Mouse (Mus musculus) cerebellum, adult 9-11 months (tissue): ENCODE results near the gene Olfr508.
"Not testable (repeated sequence)": the region's sequence is repeated elsewhere in the genome, so short reads cannot be mapped to it uniquely, and the experiment has no call there.

Experiments
- DNase-seq: peaks from one replicate; pipeline ENCODE4 v3.0.0; 2022

Gene Olfr508

DNA sequence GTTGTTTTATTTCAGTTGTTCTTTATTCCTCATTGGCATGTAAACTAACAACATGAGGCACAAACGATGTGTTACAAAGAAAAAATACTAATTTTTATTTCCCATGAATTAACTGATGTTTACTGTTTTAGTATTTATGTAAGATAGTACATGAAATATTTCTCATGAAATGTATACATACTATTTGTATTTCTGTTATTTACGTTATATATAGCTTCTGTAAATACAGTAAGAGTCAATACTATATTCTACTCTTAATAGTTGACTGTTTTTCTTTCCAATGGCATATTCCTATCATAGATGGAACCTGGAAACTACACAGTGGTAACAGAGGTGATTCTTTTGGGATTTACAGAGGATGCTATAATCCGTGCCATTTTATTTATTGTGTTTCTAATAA is at the start of gene Olfr508:
TSS of gene Olfr508 (plus strand) at position 301 of the 400 bp plus-strand sequence.
- DNase-seq = no peak

DNA sequence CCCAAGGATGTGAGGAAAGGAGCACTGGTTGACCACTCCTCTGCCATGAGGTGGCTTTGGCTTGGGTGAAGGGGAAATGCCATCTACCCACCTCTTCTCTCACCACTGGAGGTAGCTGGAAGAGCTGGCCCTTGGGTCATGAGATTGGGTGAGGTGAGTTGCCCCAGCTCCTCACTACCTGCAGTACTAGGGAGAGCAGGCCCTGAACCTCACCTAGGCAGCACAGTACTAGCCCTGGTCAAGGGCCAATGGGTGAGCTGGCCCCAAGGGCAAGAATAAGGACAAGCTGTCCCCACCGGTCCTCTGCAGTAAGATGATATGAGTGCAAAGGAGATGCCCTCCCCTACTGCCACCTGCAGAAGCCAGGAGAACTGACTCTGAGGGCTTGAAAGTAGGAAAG is 40.0 kb upstream of the Olfr508 start:
- DNase-seq = no peak

DNA sequence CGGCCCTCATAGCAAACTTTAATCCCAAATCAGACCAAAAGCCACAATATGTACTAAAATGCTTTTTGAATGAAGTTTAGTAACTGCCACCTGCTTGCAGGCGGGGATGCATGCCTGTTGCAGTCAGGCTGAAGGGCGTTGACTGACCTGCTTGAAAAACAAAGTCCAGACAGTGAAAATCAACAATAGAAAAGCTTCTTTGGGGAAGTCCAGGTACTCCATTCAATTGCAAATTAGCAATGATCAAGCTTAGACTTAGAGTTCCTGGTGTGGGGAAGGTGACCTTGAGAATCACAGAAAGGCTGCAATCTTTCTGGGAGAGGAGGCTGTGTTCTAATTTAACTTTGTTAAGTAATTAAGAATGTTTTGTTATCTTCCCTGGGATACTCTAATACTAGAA is 27.9 kb upstream of the Olfr508 start:
- DNase-seq = not testable (repeated sequence)

DNA sequence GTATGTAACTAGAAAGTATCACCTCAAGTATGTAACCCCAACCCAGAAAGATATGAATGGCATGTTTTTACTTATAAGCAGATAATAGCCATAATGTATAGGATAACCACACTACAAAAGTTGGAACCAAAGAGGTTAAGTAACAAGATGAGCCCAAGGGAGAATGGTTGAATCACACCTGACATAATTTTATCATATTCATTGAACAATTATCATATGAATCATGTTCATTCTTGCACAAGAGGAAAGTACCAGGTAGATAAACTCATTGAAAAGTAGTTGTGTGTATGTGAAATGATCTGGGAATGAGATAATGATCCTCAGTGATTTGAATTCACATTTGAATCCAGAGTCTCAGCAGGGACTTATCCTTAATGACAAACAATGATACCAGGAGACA is 19.3 kb upstream of the Olfr508 start, which contains the start of gene Olfr506:
TSS of gene Olfr506 (plus strand) at position 301 of the 400 bp plus-strand sequence.
- no peak for DNase-seq

DNA sequence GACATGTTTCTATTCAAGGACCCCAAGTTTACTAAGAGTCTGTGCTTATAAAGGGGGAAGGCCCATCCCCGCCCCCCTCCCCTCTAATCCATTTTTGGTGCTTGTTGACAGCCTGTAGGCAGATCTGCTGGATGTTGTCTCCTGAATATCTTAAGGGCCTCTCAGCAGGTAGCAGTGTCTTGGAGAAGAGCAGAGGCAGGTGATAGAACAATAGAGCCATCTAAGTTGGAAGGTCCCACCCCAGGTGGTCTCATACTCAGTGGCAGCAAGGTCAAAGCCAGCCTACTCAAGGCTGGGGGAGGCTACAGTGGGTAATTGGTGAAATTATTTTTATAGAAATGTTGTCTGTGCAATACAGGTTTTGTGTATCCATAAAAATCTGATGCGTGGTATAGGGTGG is 15.7 kb upstream of the Olfr508 start:
- no peak for DNase-seq

DNA sequence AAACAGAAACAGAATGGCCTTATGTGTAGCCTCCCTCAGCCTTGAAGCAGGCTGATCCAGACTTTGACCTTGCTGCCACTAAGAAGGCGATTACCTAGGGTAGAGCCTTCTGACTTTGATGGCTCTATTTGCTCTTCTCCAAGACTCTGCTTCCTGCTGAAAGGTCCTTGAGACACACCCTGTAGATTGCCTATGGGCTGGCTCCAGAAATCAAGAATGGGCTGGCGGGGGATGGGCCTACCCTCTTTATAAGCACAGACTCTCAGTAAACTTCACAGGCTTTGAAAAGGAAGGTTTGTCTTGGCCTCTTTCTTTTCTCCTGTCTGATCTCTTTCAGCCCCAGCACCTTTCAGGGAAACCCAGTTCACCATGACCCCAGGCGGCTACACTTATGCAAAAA is 13.0 kb upstream of the Olfr508 start:
- DNase-seq = not testable (repeated sequence)

DNA sequence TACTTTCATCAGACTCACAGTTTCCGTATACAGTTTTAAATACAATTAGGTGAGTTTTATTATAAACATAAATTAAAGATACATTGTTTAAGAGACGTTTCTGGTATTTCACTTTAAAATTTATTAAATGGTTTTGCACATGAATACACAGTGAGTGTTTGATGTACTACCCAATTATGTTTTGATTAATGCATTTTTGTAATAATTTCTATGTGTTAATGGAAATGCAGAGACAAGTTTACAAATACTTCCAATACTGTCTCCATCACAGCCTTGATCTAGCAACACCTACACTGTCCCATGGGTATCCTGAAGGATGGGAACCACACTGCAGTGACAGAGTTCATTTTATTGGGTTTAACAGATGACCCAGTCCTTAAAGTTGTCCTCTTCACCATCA is 8.3 kb upstream of the Olfr508 start, which contains the start of gene Olfr507:
TSS of gene Olfr507 (plus strand) at position 301 of the 400 bp plus-strand sequence.
- DNase-seq = no peak

DNA sequence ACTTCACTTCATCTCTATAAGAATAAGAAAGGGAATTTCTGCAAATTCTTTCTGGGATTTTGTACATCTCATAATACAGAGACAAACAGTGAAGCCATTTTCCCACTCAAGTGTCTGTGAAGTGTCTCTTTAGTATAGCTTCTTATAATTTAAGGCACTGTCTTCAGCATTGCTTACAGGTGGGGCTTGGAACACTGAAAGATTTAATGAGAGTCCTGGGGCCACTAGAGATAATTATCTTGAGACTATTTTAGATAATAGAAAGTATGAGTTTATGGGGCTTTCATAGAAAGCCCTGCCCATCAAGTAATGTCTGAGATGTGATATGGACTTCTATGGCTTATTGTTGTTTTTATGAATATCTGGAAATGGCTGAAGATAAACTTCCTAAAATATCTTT is 22.0 kb downstream of the Olfr508 start, which contains the start of gene Olfr509:
TSS of gene Olfr509 (minus strand) at position 101 of the 400 bp plus-strand sequence.
- no peak for DNase-seq

DNA sequence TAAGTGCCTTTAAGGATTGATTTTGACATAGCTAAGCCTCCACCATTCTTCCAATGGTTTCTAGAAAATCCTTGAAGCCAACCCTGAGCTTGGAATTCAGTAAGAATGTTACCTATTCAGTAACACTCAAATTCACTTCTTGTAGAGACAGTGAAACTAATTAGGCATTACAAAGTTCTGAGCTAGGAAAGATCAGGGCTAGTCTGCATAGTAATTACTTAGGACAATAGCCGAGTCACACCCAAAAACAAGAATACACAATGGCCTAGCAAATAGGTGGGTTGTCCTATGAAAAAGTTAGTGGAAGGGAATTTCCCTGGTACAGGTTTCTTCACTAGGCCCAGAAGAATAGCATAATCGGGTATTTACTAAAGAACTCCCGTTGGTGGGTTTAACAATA is 32.6 kb downstream of the Olfr508 start:
- no peak for DNase-seq

DNA sequence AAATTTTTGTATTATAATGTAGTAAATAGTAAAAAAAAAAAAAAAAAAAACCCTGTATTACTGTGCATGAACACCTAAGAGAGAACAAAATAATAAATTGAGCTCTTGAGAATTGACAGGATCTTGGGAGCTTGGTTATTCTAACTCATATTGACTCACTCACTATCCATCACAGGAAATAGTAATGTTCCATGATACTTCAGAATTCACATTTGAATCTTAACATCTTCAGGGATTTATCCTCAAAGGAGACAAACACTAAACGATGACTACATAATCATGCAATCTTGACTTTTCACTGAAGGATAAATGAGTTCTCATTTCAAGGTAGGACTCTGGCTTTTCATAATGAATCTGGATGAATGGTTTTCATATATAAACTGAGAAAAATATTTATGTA is 36.3 kb downstream of the Olfr508 start, which contains the start of gene Olfr510:
TSS of gene Olfr510 (plus strand) at position 301 of the 400 bp plus-strand sequence.
- no peak for DNase-seq

DNA sequence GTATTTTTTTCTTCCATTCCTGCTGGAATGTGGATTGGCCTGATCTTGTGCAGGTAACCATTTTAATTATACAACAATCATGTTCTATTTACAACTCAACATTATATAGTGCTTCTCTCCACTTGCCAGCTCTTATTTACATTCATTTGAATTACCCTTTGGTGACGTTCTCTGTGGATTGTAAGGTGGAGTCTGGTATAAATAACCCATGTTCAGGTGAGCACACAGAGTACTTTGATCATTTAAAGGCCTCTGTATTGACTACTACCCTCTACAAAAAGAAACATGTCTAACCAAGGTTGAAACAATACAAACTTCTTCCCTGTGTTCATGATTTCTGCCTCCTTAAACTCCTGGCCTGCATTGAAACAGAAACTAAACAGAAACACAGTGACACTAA is 41.3 kb downstream of the Olfr508 start:
- no peak for DNase-seq

DNA sequence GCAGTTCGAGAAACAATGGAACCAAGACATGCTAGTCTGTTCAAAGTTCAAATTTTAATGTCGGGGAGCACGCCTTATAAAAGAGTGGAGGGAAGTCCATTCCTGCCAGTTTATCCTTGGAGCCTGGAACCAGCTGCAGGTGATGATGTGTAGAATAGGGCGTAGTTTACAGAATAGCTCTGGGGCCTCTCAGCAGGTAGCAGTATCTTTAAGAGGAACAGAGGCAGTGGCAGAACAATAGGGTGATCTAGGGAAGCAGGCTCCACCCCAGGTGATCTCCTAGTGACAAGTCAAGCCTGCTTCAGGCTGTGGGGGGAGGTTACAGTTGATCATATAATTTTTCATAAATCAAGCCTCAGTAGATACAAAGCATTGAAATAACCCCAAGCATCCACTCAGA is 49.1 kb downstream of the Olfr508 start:
- no peak for DNase-seq
